Mouse (Mus musculus) ovary, postnatal 36 days (tissue): ENCODE results near the gene Kmt2b.

Source experiments
- DNase-seq: peaks from one replicate; pipeline ENCODE4 v3.0.0; 2022; ENCODE audit warnings: low spot score, mixed read lengths

Kmt2b gene

GRCm38 (mm10) chr7:30588676-30589434 lies at the start of gene Kmt2b:
TSS of gene Kmt2b (minus strand) at chr7:30588726.
- peak; percentile 98 for DNase-seq

- DNase-seq = no peak
These were observed 47.9 kb upstream of the Kmt2b start for GRCm38 (mm10) chr7:30636395-30636794.

- no peak for DNase-seq
These were observed 47.2 kb upstream of the Kmt2b start, which contains the start of gene Etv2 for GRCm38 (mm10) chr7:30635752-30636151. TSS of gene Etv2 (minus strand) at chr7:30635852.

- peak; percentile 48 for DNase-seq
These were observed 46.1 kb upstream of the Kmt2b start for GRCm38 (mm10) chr7:30634621-30635020.

- no peak for DNase-seq
These were observed 45.4 kb upstream of the Kmt2b start for GRCm38 (mm10) chr7:30633762-30634412.

- DNase-seq = no peak
These were observed 40.5 kb upstream of the Kmt2b start for GRCm38 (mm10) chr7:30629013-30629412.

- DNase-seq = no peak
These were observed 38.1 kb upstream of the Kmt2b start for GRCm38 (mm10) chr7:30626647-30627046.

GRCm38 (mm10) chr7:30625530-30626384 lies 37.2 kb upstream of the Kmt2b start, which contains the start of gene Cox6b1:
TSS of gene Cox6b1 (minus strand) at chr7:30626151.
- DNase-seq = peak; percentile 85

GRCm38 (mm10) chr7:30619202-30619601 lies 30.7 kb upstream of the Kmt2b start:
- DNase-seq = no peak

GRCm38 (mm10) chr7:30618658-30619057 lies 30.1 kb upstream of the Kmt2b start:
- no peak for DNase-seq

- DNase-seq = no peak
These were observed 26.7 kb upstream of the Kmt2b start for GRCm38 (mm10) chr7:30615049-30615760.

- no peak for DNase-seq
These were observed 25.9 kb upstream of the Kmt2b start for GRCm38 (mm10) chr7:30614454-30614853.

GRCm38 (mm10) chr7:30613529-30614112 lies 25.1 kb upstream of the Kmt2b start:
- DNase-seq = peak; percentile 53

- no peak for DNase-seq
These were observed 24.3 kb upstream of the Kmt2b start, which contains the start of gene Upk1a for GRCm38 (mm10) chr7:30612654-30613402. TSS of gene Upk1a (minus strand) at chr7:30612847.

- DNase-seq = no peak
These were observed 21.5 kb upstream of the Kmt2b start for GRCm38 (mm10) chr7:30610043-30610442.

- no peak for DNase-seq
These were observed 19.9 kb upstream of the Kmt2b start for GRCm38 (mm10) chr7:30608476-30608875.

- peak; percentile 49 for DNase-seq
These were observed 19.3 kb upstream of the Kmt2b start for GRCm38 (mm10) chr7:30607706-30608309.

GRCm38 (mm10) chr7:30604944-30605343 lies 16.4 kb upstream of the Kmt2b start:
- DNase-seq = no peak

GRCm38 (mm10) chr7:30604424-30604823 lies 15.9 kb upstream of the Kmt2b start:
- no peak for DNase-seq

- DNase-seq = no peak
These were observed 14.1 kb upstream of the Kmt2b start for GRCm38 (mm10) chr7:30602583-30602982.
